Mouse (Mus musculus) heart, postnatal 0 days (tissue): Measurements from ENCODE around the gene Zfp808.
"Not testable (repeated sequence)": the region's sequence is repeated elsewhere in the genome, so short reads cannot be mapped to it uniquely, and the experiment has no call there.

Experiments
- CTCF ChIP-seq: IDR thresholded peaks from 2 replicates; pipeline ENCODE4 v1.5.1; 2016; ENCODE audit warnings: antibody characterized with exemption, control low read depth, low read depth
- EP300 ChIP-seq: IDR thresholded peaks from 2 replicates; pipeline ENCODE4 v1.6.1; 2016; ENCODE audit warnings: antibody characterized with exemption, low read depth

DNA sequence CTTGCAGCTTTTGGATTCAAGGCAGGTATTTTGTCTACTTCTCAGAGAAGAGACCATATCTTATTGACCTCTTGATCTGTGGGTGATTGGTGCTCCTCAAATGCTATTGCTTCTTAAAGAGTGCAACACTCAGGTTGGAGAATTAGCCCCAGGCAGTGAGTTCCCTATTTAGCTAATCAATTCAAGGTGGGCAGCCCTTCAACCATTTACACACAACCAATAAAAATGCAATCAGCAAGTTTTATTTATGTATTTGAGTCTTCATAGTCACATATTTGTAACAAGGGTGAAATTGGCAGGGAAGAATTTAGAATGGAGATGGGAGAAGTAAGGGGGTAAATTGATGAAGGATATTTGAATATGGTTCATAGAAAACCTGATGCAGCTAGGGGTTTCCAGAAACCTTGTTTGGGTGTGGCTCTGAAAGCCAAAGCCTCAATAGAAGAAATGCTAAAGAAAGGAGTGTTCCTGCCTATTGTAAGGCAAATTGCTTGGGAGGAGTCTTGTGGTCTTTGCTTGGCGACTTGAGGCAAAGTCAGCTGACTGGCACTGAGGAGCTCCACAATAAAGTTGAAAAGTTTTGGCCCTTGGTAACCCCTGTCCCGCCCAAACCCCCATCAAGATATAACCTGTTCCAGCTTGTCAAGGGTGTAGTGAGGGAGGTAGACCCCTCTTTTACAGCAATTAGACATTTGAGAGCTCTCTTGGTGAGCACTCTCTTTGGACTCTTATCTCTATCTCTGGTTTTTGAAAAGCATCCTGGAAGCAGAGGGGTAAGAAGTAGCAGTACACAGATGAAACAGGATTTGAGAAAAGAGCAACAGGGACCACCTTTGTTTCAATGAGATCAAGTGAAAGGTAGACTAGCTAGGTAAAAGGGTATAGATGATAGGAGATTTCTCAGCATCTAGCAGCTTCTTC, 52.4 kb downstream of the Zfp808 start:
- TF ChIP-seq CTCF, EP300: not testable (repeated sequence)
